Mouse (Mus musculus) left cerebral cortex, adult 8-10 months (tissue): ENCODE measurements around the gene Slc25a43. TPM values are rescaled to one million over a fixed set of nuclear protein-coding genes. Genes with fewer than 3 reads are reported as not detected.

Experiments used
- DNase-seq, 2 experiments: peaks; one replicate each; pipeline ENCODE4 v3.0.0; 2022; ENCODE audit warnings: low spot score in 2 of 2
- total RNA-seq, 4 experiments: library from RNA; stranded (reverse); gene quantifications; 2 replicates each; pipeline ENCODE4 v1.2.4; 2022

The Slc25a43 gene
- 1 to 10 TPM in 1 of 4 experiments, under 1 TPM in 2, not detected in 1; 0.73 to 1.4 (median 0.97) TPM for total RNA-seq

DNA sequence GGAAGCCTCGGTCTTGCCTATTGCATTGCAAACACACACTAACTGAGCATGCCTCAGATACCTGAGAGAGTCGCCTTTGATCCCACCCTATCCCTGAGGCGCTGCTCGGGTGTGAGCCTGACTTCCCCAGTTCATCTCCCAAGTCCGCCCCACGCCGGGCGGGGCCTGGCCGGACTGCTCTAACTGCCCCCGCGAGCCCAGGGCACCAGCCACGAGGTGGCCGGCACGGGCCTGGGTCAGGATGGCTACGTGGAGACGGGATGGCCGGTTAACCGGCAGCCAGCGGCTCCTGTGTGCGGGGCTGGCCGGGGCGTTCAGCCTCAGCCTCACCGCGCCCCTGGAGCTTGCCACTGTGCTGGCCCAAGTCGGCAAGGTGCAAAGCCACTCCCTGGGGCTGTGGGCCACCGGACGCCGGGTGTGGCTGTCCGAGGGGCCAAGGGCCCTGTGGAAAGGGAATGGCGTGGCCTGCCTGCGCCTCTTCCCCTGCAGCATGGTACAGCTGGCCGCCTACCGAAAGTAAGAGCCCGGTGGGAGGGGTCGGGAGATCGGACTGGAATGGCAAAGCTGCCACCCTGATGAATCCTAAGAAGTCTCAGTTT, at the start of gene Slc25a43:
Gene Slc25a43, plus strand, starts transcription at position 157 of the 599 bp plus-strand sequence.
- DNase-seq = no peak

DNA sequence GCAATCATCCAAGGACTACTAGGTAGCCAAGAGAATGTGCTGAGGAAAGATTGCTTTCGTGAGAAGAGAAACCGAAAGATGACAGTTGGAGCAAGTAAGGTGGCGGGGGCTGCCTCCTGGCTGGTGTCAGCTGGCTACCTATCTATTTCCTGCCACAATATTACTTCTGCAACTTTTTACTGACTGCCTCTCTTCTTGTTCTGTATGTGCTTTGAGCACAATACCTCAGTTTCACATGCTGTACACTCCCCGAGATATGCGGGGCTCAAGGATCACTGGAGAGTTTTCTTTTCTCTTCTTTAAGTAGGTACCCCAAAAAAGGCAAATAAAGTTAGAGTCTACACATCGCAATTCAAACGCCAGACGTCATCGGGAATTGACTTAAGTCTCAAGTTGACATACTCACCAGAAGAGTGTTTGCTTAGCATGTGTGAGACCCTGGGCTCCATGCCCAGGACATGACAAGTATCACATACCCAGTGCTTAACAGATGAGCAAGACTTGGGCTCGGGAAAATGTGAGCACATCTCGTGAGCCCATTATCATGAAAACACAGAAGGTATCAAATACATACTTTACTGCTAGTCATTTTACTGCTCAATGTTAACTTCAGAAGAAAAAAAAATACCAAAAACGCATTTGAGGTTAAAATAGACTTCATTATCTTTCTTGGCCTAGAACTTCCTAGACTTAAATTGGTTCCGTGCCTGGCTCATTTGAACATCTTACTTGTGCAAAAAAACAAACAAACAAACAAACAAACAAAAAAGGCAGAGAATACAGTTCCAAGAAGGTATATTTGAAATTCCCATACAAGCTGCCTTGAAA, 3.1 kb upstream of the Slc25a43 start:
- no peak for DNase-seq

DNA sequence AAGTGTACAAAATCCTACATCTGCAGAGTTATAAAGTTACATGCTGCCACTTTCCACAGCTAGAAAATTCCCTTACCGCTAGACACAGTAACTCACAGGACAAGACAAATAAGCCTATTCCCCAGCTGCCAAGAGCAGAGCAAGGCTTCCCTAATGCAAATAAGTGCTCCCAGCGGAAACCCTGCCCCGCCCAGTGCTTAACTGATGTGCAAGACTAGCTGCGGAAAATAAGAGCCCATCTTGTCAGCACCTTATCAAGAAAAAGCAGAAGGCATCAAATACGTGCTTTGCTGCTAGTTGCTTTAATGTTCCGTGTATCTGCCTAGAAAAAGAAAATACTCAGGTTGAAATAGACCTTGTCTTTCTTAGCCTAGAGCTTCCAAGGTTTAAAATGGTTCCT, 2.2 kb upstream of the Slc25a43 start:
- DNase-seq = no peak

DNA sequence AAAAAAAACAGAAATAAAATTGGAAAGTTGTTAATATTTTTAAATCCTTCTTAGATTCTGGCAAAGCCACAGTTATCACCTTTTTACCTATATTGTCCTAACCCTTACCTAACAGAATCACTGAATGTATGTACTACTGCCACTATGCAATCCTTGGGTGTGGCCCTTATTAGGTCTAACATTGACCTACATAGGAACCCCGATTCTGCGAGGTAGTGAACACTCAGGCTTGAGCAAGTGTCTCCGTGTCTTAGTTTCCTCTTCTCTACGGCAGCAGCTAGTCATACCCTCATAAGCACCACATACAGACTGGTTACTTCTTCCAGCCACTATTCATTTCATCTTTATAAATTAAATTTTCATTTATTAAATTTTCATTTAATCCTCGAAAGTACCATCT, 715 bp upstream of the Slc25a43 start:
- no peak for DNase-seq

DNA sequence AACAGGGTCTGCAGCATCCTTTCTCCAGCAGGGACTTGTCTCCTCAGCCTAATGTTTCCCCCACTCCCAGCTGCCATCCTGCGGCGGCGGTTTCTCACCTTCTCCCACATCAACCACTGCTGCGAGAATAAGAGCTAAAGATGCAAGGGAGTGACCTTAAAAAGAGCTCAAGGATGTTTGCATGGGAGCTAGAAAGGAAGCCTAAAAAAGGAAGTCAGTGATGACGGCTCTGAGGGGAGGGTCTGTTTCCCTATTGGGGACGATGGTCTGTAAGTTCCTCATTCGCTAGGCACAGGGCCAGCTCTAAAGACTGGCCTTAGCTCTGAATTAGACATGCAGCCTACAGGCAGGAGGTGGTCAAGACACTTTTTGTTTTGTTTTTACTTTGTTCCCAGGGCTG, 1.3 kb downstream of the Slc25a43 start:
- peak in 1 of 2 experiments; percentile 52 for DNase-seq

DNA sequence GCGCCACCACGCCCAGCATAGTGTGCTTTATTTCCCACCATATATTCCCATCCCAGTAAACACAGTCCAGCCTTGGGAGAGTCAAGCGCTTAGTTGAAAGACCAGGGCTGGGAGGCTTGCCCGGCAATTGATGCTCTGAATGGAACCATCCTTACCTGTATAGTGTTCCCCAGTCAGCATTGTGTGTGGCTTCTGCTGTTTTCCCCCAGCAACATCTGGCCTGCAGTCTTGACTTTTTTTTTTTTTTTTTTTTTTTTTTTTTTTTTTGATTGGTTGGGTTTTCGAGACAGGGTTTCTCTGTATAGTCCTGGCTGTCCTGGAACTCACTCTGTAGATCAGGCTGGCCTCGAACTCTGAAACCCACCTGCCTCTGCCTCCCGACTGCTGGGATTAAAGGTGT, 1.9 kb downstream of the Slc25a43 start:
- DNase-seq = no peak

DNA sequence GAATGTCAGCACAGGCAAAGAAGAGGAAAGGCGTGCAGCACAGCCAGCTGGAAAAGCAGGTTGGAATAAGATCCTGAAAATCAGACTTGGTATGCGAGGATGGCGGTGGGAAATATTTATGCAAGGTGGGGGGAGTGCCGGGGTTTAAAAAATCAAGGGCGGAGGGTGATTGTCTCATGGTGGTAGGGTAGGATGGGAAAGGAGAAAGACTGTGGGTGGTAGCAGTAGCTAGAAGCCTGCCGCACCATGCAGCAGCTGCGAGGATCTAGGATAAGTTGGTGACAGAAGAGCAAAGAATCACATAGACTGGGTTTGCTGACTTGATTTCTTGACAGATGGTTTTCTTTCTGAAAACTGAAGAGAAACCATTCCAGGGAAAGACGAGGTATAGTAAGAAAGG, 3.3 kb downstream of the Slc25a43 start:
- DNase-seq = peak in 1 of 2 experiments; percentile 17

DNA sequence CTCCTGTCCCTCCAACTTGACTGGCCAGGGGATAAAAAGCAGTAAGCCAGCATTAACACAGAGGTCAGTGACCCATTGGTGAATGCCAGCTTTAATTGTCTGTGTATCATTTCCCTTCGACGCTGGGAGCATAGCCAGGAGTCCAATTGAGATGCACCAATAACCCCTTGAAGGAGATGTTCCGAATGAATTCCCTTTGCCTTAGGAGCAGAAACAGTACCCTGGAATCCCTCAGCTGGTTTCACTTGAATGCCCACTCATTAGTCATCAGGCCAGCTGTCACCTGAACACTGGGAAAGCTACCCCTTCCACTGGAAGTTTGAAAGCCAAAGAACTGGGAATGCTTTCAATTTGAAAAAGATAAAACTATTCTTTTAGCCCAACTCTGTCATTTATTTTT, 5.1 kb downstream of the Slc25a43 start:
- DNase-seq = no peak

DNA sequence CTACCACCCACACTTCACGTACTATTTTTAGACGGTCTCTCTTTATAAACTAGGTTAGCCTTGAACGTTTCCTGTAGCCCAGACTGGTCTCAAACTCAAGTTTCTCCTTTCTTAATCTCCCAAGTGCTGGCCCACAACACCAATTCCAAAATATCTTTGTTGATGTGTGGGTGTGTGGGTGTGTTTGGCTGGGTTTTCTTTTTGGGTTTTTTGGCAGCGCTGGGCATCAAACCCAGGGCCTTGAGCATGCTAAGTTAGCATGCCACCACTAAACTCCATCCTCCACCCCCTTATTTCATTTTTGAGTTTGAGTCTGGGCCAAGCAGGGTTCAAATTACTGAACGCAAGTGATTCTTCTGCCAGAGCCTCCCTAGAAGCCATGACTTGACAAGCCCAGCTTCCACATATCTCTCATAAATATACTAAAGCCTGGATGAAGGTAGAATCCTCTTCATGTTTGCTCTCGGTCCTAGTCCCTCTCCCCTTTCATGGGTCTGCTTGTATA, 5.9 kb downstream of the Slc25a43 start:
- peak in 1 of 2 experiments; percentile 15 for DNase-seq

DNA sequence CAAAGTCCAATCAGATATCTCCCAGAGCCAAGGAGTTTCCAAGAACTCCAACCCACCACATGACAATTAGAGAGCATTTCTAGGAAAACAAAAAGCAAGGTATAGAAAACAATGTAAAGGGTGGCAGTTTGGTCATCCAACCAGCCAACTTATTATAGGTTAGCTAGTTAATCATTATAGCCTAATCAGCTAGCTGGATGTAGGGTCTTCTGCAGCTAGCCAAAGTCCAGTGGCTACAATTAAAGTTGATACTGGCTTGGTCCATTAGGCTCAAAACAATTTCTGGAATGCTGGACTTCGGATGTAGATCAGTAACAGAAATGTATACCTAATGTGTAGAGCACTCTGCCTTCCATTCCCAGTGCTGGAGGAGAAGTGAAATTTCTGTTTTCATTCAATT, 7.1 kb downstream of the Slc25a43 start:
- no peak for DNase-seq

DNA sequence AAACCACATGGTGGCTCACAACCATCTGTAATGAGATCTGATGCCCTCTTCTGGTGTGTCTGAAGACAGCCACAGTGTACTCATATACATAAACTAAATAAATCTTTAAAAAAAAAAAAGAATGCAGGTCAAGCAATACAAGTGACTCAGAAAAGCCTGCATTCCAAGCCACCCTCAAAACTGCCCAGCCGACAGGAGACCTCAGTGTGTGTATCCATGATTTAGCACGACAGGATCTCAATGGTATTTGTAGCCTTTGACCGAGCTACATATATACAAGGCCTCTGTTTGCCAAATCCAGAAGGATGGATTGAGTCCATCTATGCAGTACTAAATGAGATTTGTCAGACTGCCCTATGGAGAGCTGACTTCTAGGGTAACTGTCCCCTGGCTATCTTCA, 9.1 kb downstream of the Slc25a43 start:
- DNase-seq = no peak

DNA sequence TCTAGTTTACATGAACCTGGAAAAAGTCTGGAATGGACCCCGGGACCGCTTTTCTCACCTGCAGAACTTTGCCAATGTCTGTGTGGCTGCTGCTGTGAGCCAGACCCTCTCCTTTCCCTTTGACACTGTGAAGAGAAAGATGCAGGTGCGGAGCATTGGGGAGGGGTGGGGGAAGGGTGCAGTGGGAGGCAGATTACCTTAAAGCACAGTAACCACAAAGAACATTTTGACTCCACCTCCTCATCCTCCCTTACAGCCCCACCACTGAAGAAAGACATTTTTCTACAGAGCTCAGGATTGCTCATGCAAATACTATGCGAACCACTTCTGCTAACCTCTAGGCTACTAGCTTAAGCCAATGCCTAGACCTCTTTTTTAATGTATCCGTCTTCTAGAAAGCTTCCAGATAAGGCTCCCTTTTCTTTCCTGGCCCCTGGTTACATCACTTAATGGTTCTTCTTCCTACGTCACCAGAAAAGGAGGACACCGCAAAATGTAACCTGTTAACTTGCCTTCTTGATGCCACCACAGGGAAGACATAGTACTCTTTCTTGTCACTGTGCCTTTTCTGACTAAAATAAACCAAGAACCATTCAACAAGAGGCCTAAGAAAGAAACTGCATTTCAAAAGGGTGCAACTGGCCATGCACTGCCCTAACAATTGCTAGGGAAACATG, 14.5 kb downstream of the Slc25a43 start:
- no peak for DNase-seq

DNA sequence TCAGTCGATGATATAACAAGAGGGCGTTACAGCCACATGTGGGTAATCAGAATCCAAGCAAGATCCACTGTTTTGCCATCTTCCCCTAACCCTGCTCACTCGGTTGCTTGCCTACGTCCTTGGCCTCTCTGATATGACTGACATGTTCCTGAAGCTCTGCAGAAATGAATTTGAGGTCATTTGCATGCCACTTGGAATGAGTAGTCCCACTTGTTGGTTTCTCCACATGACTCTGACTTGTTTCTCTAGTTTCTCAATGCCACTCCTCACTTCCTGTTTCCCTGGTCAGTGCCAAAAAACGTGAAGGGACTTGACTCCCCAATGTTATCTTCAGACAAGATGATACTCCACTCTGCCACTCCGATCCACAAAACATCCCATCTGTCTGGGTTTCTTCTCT, 15.1 kb downstream of the Slc25a43 start:
- DNase-seq = no peak

DNA sequence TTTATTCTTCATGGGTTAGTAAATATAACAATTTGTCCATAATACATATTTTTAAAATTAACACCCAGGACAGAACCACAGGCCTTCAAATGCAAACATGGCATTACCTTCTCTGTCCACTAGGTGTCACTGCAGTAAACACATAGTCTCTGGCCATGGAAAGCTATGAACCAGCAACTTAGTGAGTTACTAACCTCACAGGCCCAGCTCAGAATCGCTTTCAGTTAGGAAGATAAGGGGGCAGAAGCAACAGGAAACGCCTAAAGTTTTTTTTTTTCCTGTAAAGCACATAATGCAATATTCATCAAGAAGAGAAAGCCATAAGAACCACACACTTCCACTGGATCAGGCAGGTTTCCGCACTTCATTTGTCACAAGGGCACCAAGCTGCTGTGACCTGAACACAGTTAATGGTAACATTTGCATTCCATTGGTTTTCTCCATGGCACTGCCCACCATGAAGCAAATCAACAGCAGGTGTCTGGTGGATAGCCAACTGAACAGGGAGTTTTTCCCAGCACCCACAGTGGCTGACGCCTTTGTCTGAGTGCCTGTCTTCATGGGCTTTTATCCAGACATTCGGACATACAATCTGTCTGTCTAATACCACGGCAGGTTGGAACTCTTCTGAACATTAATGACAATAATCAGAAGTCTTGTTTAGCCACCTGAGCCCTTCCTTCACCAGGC, 17.6 kb downstream of the Slc25a43 start:
- DNase-seq = no peak

DNA sequence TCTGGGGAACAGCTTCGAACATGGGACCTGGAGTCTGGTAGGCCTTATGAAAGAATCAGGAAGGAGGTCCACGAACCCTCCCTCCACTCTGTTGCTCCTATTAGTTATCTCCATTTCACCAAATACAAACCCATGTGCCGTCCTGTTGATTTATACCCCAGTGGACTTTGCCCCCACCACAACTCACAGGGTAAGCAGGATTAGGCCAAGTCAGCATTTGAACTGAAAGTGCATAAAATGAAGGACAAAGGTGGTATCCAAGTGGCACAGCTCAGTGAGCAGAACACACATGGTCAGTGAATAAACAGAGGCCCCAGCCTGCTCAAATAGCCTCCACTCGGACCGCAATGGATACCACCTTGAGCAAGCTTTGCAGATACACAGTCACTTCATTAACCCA, 18.8 kb downstream of the Slc25a43 start:
- DNase-seq = no peak

DNA sequence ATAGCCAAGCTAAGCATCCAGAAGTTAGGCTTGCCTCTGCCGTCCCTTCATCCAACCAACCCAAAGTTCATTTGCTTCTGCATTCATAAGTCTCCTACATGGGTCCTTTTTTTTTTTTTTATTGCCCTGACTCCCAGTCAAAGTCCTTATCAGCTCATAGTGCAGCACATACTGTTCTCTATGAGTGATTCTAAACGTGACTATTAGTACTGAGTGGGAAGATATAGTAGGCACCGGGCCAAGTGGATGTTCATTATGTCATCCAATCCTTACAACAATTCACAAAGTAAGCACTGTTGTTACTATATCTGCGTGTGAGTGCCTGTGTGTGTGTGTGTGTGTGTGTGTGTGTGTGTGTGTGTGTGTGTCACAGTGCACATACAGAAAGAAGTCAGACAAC, 19.4 kb downstream of the Slc25a43 start:
- DNase-seq = no peak

DNA sequence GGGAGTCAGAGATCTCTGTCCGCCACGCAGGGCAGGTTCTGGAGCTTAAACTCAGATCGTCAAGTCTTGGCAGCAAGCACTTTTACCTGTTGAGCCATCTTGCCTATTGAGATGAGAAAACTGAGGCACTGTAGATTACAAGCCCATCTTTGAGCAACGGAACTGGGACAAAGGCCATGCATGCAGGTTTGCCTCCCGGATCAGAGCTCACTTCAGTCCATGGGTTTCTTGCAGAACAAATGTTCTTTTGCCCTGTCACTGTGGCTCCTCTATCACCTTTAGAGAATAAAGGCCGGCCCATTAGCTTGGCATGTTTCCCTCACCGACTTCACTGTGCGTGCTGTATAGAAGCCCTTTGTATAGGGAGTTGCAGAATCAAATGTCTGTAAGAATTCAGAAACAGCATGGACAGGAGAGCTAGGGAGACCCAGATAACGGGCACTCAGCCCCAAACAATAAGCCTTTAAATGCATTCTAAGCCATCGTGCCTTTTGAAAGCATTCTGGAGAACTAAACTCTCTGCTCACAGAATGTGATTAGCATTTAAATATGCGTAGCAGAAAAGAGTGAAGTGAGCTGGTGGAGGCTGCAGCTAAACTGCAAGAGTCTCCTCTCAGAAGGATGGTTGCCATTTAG, 20.0 kb downstream of the Slc25a43 start:
- no peak for DNase-seq

DNA sequence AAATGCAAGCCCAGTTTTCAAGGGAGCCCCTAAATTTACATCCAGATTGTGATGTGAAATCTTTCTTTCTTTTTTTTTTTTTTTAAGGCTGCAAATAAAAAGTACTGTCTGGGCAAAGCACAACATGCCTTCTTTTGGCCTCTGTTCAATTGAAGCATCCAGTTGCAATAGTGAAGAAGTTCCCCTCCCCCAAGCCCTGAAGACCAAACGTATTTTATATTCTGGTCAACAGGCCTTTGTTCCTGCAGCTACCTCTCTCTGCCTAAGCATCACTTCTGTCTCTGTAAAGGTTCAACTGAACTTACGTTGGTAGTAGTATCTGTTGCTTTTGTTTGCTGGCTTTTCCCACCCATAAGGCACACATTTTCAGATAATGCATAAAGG, 20.5 kb downstream of the Slc25a43 start:
- DNase-seq = no peak

DNA sequence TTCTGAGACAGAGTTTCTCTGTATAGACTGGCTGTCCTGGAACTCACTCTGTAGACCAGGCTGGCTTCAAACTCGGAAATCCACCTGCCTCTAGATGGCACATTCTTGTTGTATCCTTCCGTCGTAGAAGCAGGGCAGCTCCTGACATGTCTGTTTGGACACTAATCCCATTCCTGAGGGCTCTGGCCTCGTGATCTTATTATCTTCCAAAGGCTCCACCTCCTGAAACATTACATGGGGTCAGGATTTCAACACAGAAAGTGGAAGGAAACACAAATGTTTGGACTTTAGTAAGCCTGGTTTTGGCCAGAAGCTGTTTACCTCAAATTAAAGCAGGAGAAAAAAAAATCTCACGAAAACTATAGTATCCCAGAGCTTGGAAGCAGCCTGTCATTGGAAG, 23.9 kb downstream of the Slc25a43 start:
- DNase-seq = no peak

DNA sequence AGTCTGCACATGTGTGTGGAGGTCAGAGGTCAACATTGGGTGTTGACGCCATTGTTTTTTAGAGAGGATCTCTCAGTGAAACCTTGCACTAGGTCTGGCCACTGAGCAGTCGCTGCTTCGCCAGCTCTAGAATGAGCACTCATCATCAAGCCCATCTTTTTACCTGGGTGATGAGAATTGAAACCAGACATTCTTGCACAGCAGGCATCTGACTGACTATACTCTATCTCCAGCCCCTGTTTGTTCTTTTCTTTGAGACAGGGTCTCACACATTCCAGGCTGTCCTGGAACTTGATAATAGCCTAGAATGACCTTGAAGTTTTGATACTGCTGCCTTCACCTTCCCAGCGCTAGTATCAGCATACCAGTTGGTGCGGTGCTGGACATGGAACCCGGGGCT, 29.1 kb downstream of the Slc25a43 start:
- no peak for DNase-seq

DNA sequence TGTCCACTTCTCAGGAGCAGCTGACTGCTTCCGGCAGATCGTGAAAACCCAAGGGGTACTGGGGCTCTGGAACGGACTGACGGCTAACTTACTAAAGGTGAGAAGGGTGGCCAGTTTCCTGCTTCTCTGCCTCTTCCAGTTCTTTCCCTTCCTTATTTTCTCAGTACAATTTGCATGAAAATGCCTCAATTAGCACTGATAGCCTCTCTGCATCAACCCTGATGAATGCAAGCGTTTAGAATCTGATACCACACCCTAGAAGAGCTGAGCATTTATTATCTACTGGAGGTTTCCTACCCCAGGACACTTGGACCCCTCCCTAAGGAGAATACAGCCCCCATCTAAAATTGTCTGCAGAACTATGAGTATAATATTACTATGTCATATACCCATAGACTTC, 32.1 kb downstream of the Slc25a43 start:
- DNase-seq = no peak
